Mouse (Mus musculus) gastrocnemius, adult 2 months (tissue): ENCODE results near the gene Kif6. TPM values are rescaled to one million over a fixed set of nuclear protein-coding genes. Genes with fewer than 3 reads are reported as not detected.

Experiments
- DNase-seq: peaks from one replicate; pipeline ENCODE4 v3.0.0; 2022
- H3K27ac ChIP-seq: fragments of 200-600 bp; 2 replicates; pipeline ENCODE4 v1.8.1; 2022; ENCODE audit warnings: mild to moderate bottlenecking
- H3K4me3 ChIP-seq: fragments of 200-600 bp; 2 replicates; pipeline ENCODE4 v1.8.1; 2022; ENCODE audit warnings: mild to moderate bottlenecking, moderate library complexity
- CTCF ChIP-seq: fragments of 200-600 bp; IDR thresholded peaks from 2 replicates; pipeline ENCODE4 v1.8.1; 2022; ENCODE audit warnings: antibody characterized with exemption, mild to moderate bottlenecking, moderate library complexity
- intact Hi-C: fragments of 180-260 bp; cut with DNase I; formaldehyde crosslinking; loops from one replicate; pipeline ENCODE4 v1.15.1; 2025
- total RNA-seq, 2 experiments: library from RNA; stranded (reverse); gene quantifications; 2 replicates each; pipeline ENCODE4 v1.2.3; 2021

Gene Kif6
- total RNA-seq, 2 experiments from 2014 or later = not detected

- H3K4me3 ChIP-seq = no peak overlapping the region
- DNase-seq = no peak
- H3K27ac ChIP-seq = no peak overlapping the region
- intact Hi-C loops = no loop called here
- no peak for TF ChIP-seq CTCF
Observed at GRCm38 (mm10) chr17:49675629-49676028, 60.7 kb downstream of the Kif6 start.

DNA sequence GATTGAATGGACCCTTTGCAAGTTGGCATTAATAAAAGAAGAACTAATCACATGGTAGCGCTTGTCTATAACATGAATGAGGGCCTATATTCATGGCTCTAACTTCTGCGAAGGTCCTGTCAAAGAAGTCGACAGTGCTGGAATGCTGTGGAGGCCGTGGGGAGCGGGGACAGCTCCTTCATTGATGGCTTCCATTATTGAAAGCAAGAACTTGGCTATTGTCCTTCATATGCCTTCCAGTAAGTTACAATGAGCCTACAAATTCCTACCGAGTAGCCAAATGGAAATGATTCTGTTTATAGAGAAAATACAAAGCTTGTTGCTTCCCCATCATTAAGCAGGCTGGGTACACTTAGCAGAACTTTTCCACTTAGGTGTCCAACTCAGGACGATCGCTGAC is 66.5 kb downstream of the Kif6 start:
- no peak for DNase-seq
- no peak overlapping the region for H3K27ac ChIP-seq
- no peak for TF ChIP-seq CTCF
- H3K4me3 ChIP-seq = no peak overlapping the region
- intact Hi-C loops = no loop called here

GRCm38 (mm10) chr17:49684146-49684545 is 69.2 kb downstream of the Kif6 start:
- no peak for TF ChIP-seq CTCF
- Histone ChIP-seq H3K4me3 (no peak overlapping the region), H3K27ac (no peak overlapping the region)
- no peak for DNase-seq
- intact Hi-C loops = no loop called here

DNA sequence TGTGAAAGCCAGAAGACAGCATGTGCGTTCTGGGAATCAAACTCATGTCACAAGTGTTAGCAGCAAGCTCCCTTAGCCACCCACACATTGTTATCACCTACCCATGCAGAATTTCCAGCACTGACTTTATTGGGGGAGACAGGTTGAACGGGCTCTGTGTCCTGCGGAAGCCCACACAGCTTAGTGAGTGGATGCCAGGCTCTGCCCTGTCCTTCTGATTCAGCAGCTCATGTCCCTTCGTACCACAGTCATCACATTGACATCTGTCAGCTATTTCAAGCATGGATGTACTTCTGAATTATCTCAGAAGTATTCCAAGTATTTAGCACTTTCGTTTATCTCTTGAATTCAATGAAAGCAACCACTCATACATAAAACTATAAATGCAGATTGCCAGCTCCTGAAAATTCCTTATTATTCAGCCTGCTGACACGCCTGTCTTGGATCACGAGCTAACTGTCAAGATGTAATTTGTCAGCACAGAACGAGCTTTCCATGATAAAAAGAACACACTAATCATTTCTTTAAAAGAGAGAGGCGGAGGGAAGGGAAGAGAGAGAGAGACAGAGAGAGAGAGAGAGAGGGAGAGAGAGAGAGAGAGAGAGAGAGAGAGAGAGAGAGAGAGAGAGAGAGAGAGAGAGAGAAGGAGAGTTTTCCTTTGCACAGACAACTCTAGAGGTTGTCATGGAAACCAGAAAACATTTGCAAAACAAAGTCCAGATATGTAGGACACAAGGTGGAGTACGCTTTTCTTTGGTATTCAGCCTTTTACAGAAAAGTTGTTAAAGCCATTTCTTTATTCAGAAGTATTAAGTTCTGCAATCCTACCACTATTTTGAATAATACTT is 75.9 kb downstream of the Kif6 start:
- intact Hi-C loops = no loop called here
- Histone ChIP-seq H3K4me3 (no peak overlapping the region), H3K27ac (peak overlapping the region; percentile 35; the same call in 1 of the 2 replicates)
- DNase-seq = no peak
- TF ChIP-seq CTCF = no peak

- intact Hi-C loops = no loop called here
- DNase-seq = no peak
- peak overlapping the region; percentile 35 for H3K27ac ChIP-seq
- TF ChIP-seq CTCF = no peak
- H3K4me3 ChIP-seq = no peak overlapping the region
Observed at GRCm38 (mm10) chr17:49691455-49691805, 76.5 kb downstream of the Kif6 start.

DNA sequence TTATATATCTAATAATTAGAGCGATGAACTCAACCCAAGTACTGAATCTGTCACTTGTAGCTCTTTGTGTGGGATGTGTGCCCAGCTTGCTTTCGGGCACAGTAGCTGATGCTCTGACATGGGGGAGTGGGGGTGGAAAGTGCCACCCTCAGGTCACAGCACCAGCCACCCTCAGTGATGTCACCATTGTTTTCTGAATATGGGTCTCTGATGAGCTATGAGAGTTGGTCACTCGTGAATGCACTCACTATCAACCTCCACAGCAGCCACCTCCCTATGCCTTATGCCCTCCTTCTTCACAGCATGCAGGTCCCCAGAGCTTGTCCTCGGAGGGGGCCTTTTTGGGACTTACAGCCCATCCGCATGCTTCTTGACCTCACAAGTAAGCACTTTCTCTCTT is 78.3 kb downstream of the Kif6 start:
- TF ChIP-seq CTCF = no peak
- H3K4me3 ChIP-seq = no peak overlapping the region
- DNase-seq = no peak
- H3K27ac ChIP-seq = no peak overlapping the region
- intact Hi-C loops = no loop called here

GRCm38 (mm10) chr17:49697220-49697619 is 82.3 kb downstream of the Kif6 start:
- intact Hi-C loops = no loop called here
- no peak for TF ChIP-seq CTCF
- no peak overlapping the region for H3K4me3 ChIP-seq
- no peak overlapping the region for H3K27ac ChIP-seq
- DNase-seq = no peak

DNA sequence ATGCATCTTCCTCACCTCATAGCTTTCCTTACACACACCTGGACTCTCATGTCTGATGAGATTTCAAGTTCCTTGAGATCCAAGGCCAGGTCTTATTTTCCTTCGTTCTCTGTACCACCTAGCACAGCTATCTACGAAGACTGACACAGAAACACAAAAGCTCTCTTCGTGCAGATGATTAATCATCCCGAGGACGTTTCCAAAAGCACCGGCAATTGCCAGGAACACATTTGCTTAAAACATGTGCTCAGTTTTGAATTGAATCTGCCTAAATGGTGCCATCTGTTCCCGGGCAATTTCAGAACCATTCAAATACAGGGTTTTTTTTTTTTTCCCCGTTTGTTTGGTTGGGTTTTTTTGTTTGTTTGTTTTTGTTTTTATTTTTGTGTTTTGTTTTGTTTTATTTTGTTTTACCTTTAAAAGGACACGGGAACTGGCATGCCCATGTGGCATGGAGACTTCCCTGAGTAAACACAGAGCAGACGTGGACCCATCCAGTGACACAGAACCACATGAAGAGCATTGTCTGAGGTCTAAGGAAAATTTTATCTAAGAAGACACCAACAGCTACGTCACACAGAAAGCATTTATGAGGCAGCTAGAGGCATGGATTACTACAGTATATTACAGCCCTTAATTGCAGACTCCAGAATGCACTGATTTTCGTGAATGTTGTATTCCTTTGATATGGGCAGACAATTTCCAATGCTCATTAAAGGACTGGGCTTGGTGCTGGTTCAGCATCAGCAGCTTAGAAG is 88.7 kb downstream of the Kif6 start:
- intact Hi-C loops = no loop called here
- Histone ChIP-seq H3K4me3 (no peak overlapping the region), H3K27ac (no peak overlapping the region)
- DNase-seq = no peak
- TF ChIP-seq CTCF = no peak

GRCm38 (mm10) chr17:49709192-49709591 is 94.3 kb downstream of the Kif6 start:
- TF ChIP-seq CTCF = no peak
- intact Hi-C loops = no loop called here
- DNase-seq = no peak
- no peak overlapping the region for H3K27ac ChIP-seq
- H3K4me3 ChIP-seq = no peak overlapping the region

DNA sequence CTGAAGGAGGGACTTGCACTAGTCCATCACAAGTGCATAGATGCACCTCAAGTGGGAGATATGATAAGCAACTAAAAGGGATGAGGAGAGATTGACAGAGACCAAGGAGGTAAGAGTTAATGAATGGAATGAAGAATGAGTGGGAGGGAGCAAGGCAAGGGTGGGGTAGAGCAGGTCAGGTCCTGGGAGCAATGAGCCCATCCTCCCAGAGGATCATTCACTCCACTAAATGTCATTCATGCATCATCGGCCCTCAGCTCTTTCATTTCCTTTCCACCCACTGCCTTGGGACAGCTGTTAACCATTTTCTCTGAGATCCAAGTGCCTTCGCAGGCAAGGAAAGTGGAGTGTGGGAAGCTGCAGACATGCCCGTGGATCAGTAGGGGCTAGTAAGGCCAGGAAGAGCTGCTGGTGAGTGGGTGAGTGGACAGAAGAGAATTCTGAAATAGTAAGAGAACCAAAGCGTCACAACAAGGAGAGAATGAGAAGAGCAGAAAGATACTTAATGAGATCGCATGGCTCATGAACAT is 95.2 kb downstream of the Kif6 start:
- intact Hi-C loops = no loop called here
- no peak for TF ChIP-seq CTCF
- no peak for DNase-seq

DNA sequence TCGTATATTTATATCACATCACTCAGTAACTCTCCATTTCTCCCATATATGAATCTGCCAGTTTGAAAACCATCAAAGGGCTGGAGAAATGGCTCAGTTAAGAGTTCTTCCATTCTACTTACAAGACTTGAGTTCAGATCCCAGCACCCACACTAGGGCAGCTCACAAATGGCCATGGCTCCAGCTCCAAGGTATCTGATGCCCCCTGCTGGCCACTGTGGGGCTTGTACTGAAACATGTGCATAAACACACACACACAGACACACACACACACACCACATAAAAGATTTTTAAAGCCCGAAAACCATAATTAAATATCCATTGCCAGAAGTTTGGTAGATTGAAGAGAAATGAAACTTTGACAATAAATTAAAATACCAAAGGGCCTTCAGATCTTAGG is 111.3 kb downstream of the Kif6 start:
- intact Hi-C loops = no loop called here
- no peak for TF ChIP-seq CTCF
- no peak overlapping the region for H3K4me3 ChIP-seq
- DNase-seq = no peak
- H3K27ac ChIP-seq = no peak overlapping the region

More for the DNA sequence above, 95.2 kb downstream of the Kif6 start:
- Histone ChIP-seq H3K27ac (no peak overlapping the region), H3K4me3 (no peak overlapping the region)

DNA sequence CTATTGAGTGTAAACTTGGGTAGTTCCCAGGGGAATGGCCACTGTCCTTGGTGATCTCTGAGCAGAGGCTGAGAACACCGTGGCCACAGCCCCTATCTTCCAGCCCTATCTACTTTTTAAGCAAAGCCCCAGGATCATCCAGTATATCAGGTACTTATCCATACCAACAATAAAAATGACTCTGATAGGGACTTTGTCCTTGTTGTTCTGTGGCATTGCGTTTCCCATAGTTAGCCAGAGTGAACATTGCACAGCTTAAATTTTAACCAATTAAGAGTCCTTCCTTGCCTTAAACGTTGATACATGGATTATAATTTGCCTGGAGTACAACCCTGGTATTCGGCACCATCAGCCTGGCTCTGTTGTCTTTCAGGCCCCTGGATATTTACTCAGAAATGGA is 112.0 kb downstream of the Kif6 start:
- Histone ChIP-seq H3K4me3 (no peak overlapping the region), H3K27ac (no peak overlapping the region)
- intact Hi-C loops = no loop called here
- no peak for DNase-seq
- no peak for TF ChIP-seq CTCF

DNA sequence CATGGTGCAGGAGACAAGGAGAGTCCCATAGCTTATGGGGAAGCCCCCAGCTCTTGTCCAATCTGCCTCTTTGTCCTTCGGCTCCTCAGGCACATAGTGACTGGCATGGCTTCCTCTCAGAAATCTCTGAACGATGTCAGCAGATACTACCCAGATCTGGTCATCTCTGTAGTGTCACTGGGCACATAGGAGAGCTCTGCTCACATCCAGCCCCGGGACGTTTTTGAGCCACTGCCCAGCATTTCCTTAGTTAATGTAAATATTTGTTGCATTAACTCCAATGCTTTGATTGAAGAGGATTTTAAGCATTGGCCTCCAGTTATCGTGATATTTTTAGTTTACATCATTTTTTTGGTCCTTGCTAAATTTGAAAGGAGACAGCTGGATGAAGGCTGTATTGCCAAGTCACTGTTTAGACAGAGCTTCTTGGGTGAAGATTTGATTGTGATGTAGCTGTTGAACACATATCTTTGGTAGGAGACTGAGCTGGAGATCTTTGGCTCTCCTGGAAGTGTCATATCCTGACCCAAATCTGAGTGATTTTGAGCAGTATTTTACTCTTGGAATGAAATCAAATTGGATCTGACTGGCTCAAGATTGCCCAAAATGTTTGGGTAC is 112.6 kb downstream of the Kif6 start:
- intact Hi-C loops = no loop called here
- DNase-seq = no peak
- H3K4me3 ChIP-seq = no peak overlapping the region
- no peak for TF ChIP-seq CTCF
- no peak overlapping the region for H3K27ac ChIP-seq
